ENCODE assay signal across 9 mouse cellular contexts in genomic region chrX:53052652-53053500, GRCm38 (mm10).
A peak's percentile ranks its signal among the peaks of the same experiment; 100 is the strongest.
DNase-seq lines count a peak whose midpoint lies in the region; ATAC-seq and TF ChIP-seq lines count a peak whose summit lies in the region.
"Had no signal": no experiment of that assay in that cellular context is flagged by ENCODE, and none has a peak within 500 bp of the region (broad histone marks: within the 10 kb centered on the region; RNA-seq: fewer than 3 reads in every experiment).

No protein-coding gene starts in this region.

- H3K4me2 ChIP-seq in embryonic facial prominence, embryonic 14.5 days (ENCODE audit: low read depth, low read length): peak overlapping the region; percentile 64
- H3K4me2 ChIP-seq in myocyte (ENCODE audit: low read depth): no peak overlapping the region

- TF ChIP-seq CTCF in E14TG2a.4 (conservative IDR thresholded peaks at IDR 0.05; ENCODE audit: low read length): no peak

- H3ac ChIP-seq in myocyte (ENCODE audit: control insufficient read depth, insufficient read length): no peak overlapping the region

- H3K9me3 ChIP-seq in E14TG2a.4 (ENCODE audit: low read length): no peaks in the 10 kb centered on the region
- H3K9me3 ChIP-seq in embryonic facial prominence, embryonic 14.5 days (ENCODE audit: control insufficient read depth, low read length): no peaks in the 10 kb centered on the region

- peak; percentile 51 for ATAC-seq in embryonic facial prominence, embryonic 14.5 days (ENCODE audit: low read depth)

- WGBS in embryonic facial prominence, embryonic 14.5 days: 17% methylated on average over 12 of the region's 13 CpGs

- H3K9ac ChIP-seq in embryonic facial prominence, embryonic 14.5 days (ENCODE audit: low read depth, low read length): no peak overlapping the region

- peak; percentile 64 for TF ChIP-seq POLR2A in myocyte (IDR thresholded peaks at IDR 0.05; ENCODE audit: insufficient read length, low read depth)

- H3K79me2 ChIP-seq in myocyte (ENCODE audit: control insufficient read depth, insufficient read depth): peaks cover 4% of the 10 kb centered on the region

- H3K36me3 ChIP-seq in E14TG2a.4 (ENCODE audit: insufficient read depth, low read length) (no peaks in the 10 kb centered on the region), myocyte (ENCODE audit: control insufficient read depth, insufficient read depth) (peaks cover 16% of the 10 kb centered on the region)
- H3K36me3 ChIP-seq in embryonic facial prominence, embryonic 14.5 days (ENCODE audit: control insufficient read depth, insufficient read depth, low read length): peaks cover 10% of the 10 kb centered on the region

- H3K4me3 ChIP-seq in E14TG2a.4 (replicated peaks; ENCODE audit: low read length) (peak overlapping the region; percentile 72), myocyte (no peak overlapping the region)
- no peak overlapping the region; the same call in 1 of the 2 replicates for H3K4me3 ChIP-seq in embryonic facial prominence, embryonic 14.5 days (ENCODE audit: low read depth, low read length)

- H3K27ac ChIP-seq in embryonic facial prominence, embryonic 14.5 days (replicated peaks; ENCODE audit: low read depth, low read length): peak overlapping the region; percentile 65; the same call in 1 of the 2 replicates

- H3K27me3 ChIP-seq in E14TG2a.4 (ENCODE audit: insufficient read depth, low read length): peaks cover 8% of the 10 kb centered on the region; the same call in 1 of the 2 replicates
- H3K27me3 ChIP-seq in embryonic facial prominence, embryonic 14.5 days (replicated peaks; ENCODE audit: control insufficient read depth, insufficient read depth, low read length): no peaks in the 10 kb centered on the region
- H3K27me3 ChIP-seq in myocyte (ENCODE audit: control insufficient read depth, insufficient read depth, insufficient read length): no peaks in the 10 kb centered on the region
- H3K27me3 ChIP-seq: CH12.LX had no signal

- peak; percentile 57 for DNase-seq in gastrocnemius, postnatal 10 days
- no peak for DNase-seq in gastrocnemius, adult 18-20 months (ENCODE audit: low spot score)
- peak; percentile 91 for DNase-seq in embryonic facial prominence, embryonic 14.5 days (ENCODE audit: low spot score)
- DNase-seq in kidney, postnatal 4 days: peak; percentile 74 to 79
- no peak for DNase-seq in frontal cortex, postnatal 36 days (ENCODE audit: low spot score in 2 of 2)
- DNase-seq in gastrocnemius, adult 8-10 months (ENCODE audit: low spot score in 2 of 2): no peak

- peaks cover 39% of the 10 kb centered on the region for H3K4me1 ChIP-seq in E14TG2a.4 (replicated peaks; ENCODE audit: low read depth, low read length)
- peaks cover 9% of the 10 kb centered on the region; the same call in 1 of the 2 replicates for H3K4me1 ChIP-seq in embryonic facial prominence, embryonic 14.5 days (ENCODE audit: control insufficient read depth, insufficient read depth, low read length)

TF ChIP-seq in myocyte, 11 proteins besides CTCF, POLR2A, EP300 and RAD21:
- TF ChIP-seq TCF12 (IDR thresholded peaks at IDR 0.05; ENCODE audit: insufficient read depth, poor library complexity, severe bottlenecking) (no peak), POLR2AphosphoS2 (IDR thresholded peaks at IDR 0.05; ENCODE audit: insufficient read length, low read depth) (peak; percentile 97)

Comparison
In these comparisons a context has a peak if more than half of its experiments do, and no peak if none do; other contexts are left out.
1. DNase-seq: peak in gastrocnemius, postnatal 10 days (single experiment), embryonic facial prominence, embryonic 14.5 days (single experiment) and kidney, postnatal 4 days (2 of 2); none in gastrocnemius, adult 18-20 months (single experiment), frontal cortex, postnatal 36 days (0 of 2) and gastrocnemius, adult 8-10 months (0 of 2).